Mouse (Mus musculus) myocyte (in vitro differentiated cells): ENCODE measurements at regions not wholly inside any gene's neighbourhood (a gene's known extent, or its start where the extent isn't known, plus 50 kb on each side); places are given as distances from the start of the nearest gene placed in this dataset.

ENCODE experiments used
- CEBPB ChIP-seq: IDR thresholded peaks from 2 replicates; pipeline ENCODE4 v1.6.1; 2011; ENCODE audit warnings: mild to moderate bottlenecking, moderate library complexity; ENCODE audit not compliant: poor library complexity, insufficient read depth, severe bottlenecking
- E2F4 ChIP-seq: IDR thresholded peaks from one replicate; pipeline ENCODE4 v1.6.1; 2011; ENCODE audit warnings: mild to moderate bottlenecking, control low read depth, moderate library complexity; ENCODE audit not compliant: insufficient read depth
- MAX ChIP-seq: IDR thresholded peaks from one replicate; pipeline ENCODE4 v1.6.1; 2011; ENCODE audit warnings: low read depth, mild to moderate bottlenecking, control low read depth
- POLR2A ChIP-seq: IDR thresholded peaks from one replicate; pipeline ENCODE4 v1.6.1; 2011; ENCODE audit warnings: low read depth, mild to moderate bottlenecking, control low read depth, moderate library complexity; ENCODE audit not compliant: insufficient read length
- REST ChIP-seq: IDR thresholded peaks from one replicate; pipeline ENCODE4 v1.6.1; 2011; ENCODE audit warnings: mild to moderate bottlenecking, control low read depth, moderate library complexity; ENCODE audit not compliant: insufficient read depth, insufficient read length
- SRF ChIP-seq: IDR thresholded peaks from one replicate; pipeline ENCODE4 v1.6.1; 2011; ENCODE audit warnings: low read depth; ENCODE audit not compliant: control insufficient read depth, insufficient read length
- USF1 ChIP-seq: IDR thresholded peaks from one replicate; pipeline ENCODE4 v1.6.1; 2011; ENCODE audit warnings: low read depth, mild to moderate bottlenecking, control low read depth, moderate library complexity

- no peak for TF ChIP-seq USF1
- TF ChIP-seq POLR2A: no peak
- no peak for TF ChIP-seq CEBPB
- no peak for TF ChIP-seq E2F4
- no peak for TF ChIP-seq MAX
- no peak for TF ChIP-seq SRF
- no peak for TF ChIP-seq REST
These were observed 231.1 kb downstream of the Gadd45g start for GRCm38 (mm10) chr13:52077616-52078015.
